ENCODE assay signal across 7 mouse cellular contexts in genomic region chr15:86038802-86039201, GRCm38 (mm10). TPM values are rescaled to one million over a fixed set of nuclear protein-coding genes. Genes with fewer than 3 reads are reported as not detected.
DNase-seq lines count a peak whose midpoint lies in the region; ATAC-seq and TF ChIP-seq lines count a peak whose summit lies in the region.

No protein-coding gene starts in this region.

- H3K27ac ChIP-seq in embryonic facial prominence, embryonic 14.5 days (replicated peaks; ENCODE audit: low read depth, low read length) = no peak overlapping the region

- DNase-seq in G1E (ENCODE audit: low spot score) = peak; percentile 56
- DNase-seq in adrenal gland, postnatal 36 days = peak; percentile 75 to 80
- DNase-seq in embryonic facial prominence, embryonic 14.5 days (ENCODE audit: low spot score) = peak; percentile 81
- DNase-seq in heart, postnatal 10 days = peak; percentile 81 to 88
- DNase-seq in kidney, postnatal 4 days = peak; percentile 71 to 77
- DNase-seq in skeletal muscle tissue, adult 2 months (ENCODE audit: low read depth, low spot score) = peak; percentile 59

- ATAC-seq in G1E (ENCODE audit: extremely low read depth, insufficient number of reproducible peaks, low FRiP score, poor library complexity, severe bottlenecking) = peak; percentile 64; the same call in 1 of the 2 replicates
- peak; percentile 69 for ATAC-seq in embryonic facial prominence, embryonic 14.5 days (ENCODE audit: low read depth)

- peak; percentile 82 for TF ChIP-seq CTCF in G1E (IDR thresholded peaks at IDR 0.05; ENCODE audit: low read depth, low read length)

- H3K4me2 ChIP-seq in embryonic facial prominence, embryonic 14.5 days (ENCODE audit: low read depth, low read length) = no peak overlapping the region

- peaks cover 11% of the 10 kb centered on the region for H3K27me3 ChIP-seq in G1E (ENCODE audit: insufficient read depth, low read length)
- H3K27me3 ChIP-seq in embryonic facial prominence, embryonic 14.5 days (replicated peaks; ENCODE audit: control insufficient read depth, insufficient read depth, low read length) = peaks cover 9% of the 10 kb centered on the region
- H3K27me3 ChIP-seq in megakaryocyte, embryonic 14.5 days (replicated peaks) = peaks cover 79% of the 10 kb centered on the region

- 3% methylated on average over 2 of the region's 2 CpGs for WGBS in embryonic facial prominence, embryonic 14.5 days

- H3K36me3 ChIP-seq in G1E (replicated peaks) = no peaks in the 10 kb centered on the region
- no peaks in the 10 kb centered on the region for H3K36me3 ChIP-seq in embryonic facial prominence, embryonic 14.5 days (ENCODE audit: control insufficient read depth, insufficient read depth, low read length)
- H3K36me3 ChIP-seq in megakaryocyte, embryonic 14.5 days (replicated peaks; ENCODE audit: low read length) = no peaks in the 10 kb centered on the region

- no peak overlapping the region for H3K4me3 ChIP-seq in G1E (ENCODE audit: low read depth, low read length)
- H3K4me3 ChIP-seq in embryonic facial prominence, embryonic 14.5 days (ENCODE audit: low read depth, low read length) = no peak overlapping the region
- peak overlapping the region; percentile 48 for H3K4me3 ChIP-seq in megakaryocyte, embryonic 14.5 days (replicated peaks)

- intact Hi-C loops in heart, postnatal 10 days (cut with DNase I) = loop anchor here (1.0 to 2.0 kb wide), 2 partner anchors 143 to 322 kb away; no protein-coding TSS in a partner anchor

- peaks cover 30% of the 10 kb centered on the region for H3K4me1 ChIP-seq in G1E (ENCODE audit: insufficient read depth, low read depth, low read length)
- H3K4me1 ChIP-seq in embryonic facial prominence, embryonic 14.5 days (ENCODE audit: control insufficient read depth, insufficient read depth, low read length) = no peaks in the 10 kb centered on the region
- peaks cover 28% of the 10 kb centered on the region for H3K4me1 ChIP-seq in megakaryocyte, embryonic 14.5 days

- H3K9me3 ChIP-seq in G1E (replicated peaks) = peaks cover 6% of the 10 kb centered on the region; the same call in 1 of the 2 replicates
- H3K9me3 ChIP-seq in embryonic facial prominence, embryonic 14.5 days (ENCODE audit: control insufficient read depth, low read length) = no peaks in the 10 kb centered on the region
- H3K9me3 ChIP-seq in megakaryocyte, embryonic 14.5 days = no peaks in the 10 kb centered on the region

- no peak overlapping the region for H3K9ac ChIP-seq in embryonic facial prominence, embryonic 14.5 days (ENCODE audit: low read depth, low read length)

RNA-seq across cellular contexts. Expression of gene Celsr1, which starts 5.2 kb away (rescaled TPM):
- total RNA-seq in G1E (2014; fragmentation: Nextera tagmentation) (4.6 and 4.7 TPM in 2 replicates), G1E (2017) (1.3 TPM in 2 replicates)
- polyA plus RNA-seq in G1E (2012) = 21.7 and 27.6 TPM in 2 replicates
- 1 to 10 TPM; 5.1 to 6.3 TPM for total RNA-seq in adrenal gland, postnatal 36 days (2021)
- 5.5 TPM in 2 replicates for polyA plus RNA-seq in embryonic facial prominence, embryonic 14.5 days (2014; fragmentation: Nextera tagmentation; extraction: Ambion mirVana)
- total RNA-seq in heart, postnatal 10 days (2021) = 10 to 100 TPM; 15.1 to 17.1 TPM
- 0.02 and 2.1 TPM in 2 replicates for polyA plus RNA-seq in megakaryocyte, embryonic 14.5 days (2012; ENCODE audit: insufficient read depth, low replicate concordance)

RNA-seq across cellular contexts. Expression of gene Gramd4, which starts 18.7 kb away (rescaled TPM):
- total RNA-seq in G1E (2014; fragmentation: Nextera tagmentation) = 23.2 and 23.6 TPM in 2 replicates
- total RNA-seq in G1E (2017) = 55.4 and 56.8 TPM in 2 replicates
- 33.4 and 35.2 TPM in 2 replicates for polyA plus RNA-seq in G1E (2012)
- 10 to 100 TPM; 13.9 to 18.7 TPM for total RNA-seq in adrenal gland, postnatal 36 days (2021)
- 7.6 and 10.8 TPM in 2 replicates for polyA plus RNA-seq in embryonic facial prominence, embryonic 14.5 days (2014; fragmentation: Nextera tagmentation; extraction: Ambion mirVana)
- 10 to 100 TPM; 37.2 to 42.1 TPM for total RNA-seq in heart, postnatal 10 days (2021)
- polyA plus RNA-seq in megakaryocyte, embryonic 14.5 days (2012; ENCODE audit: insufficient read depth, low replicate concordance) = 2.2 and 5.0 TPM in 2 replicates
